Mouse (Mus musculus): ENCODE results near the gene Bnip2.
A peak's percentile ranks its signal among the peaks of the same experiment; 100 is the strongest.
"Not testable (repeated sequence)": the region's sequence is repeated elsewhere in the genome, so short reads cannot be mapped to it uniquely, and the experiment has no call there.

Bnip2 gene

DNA sequence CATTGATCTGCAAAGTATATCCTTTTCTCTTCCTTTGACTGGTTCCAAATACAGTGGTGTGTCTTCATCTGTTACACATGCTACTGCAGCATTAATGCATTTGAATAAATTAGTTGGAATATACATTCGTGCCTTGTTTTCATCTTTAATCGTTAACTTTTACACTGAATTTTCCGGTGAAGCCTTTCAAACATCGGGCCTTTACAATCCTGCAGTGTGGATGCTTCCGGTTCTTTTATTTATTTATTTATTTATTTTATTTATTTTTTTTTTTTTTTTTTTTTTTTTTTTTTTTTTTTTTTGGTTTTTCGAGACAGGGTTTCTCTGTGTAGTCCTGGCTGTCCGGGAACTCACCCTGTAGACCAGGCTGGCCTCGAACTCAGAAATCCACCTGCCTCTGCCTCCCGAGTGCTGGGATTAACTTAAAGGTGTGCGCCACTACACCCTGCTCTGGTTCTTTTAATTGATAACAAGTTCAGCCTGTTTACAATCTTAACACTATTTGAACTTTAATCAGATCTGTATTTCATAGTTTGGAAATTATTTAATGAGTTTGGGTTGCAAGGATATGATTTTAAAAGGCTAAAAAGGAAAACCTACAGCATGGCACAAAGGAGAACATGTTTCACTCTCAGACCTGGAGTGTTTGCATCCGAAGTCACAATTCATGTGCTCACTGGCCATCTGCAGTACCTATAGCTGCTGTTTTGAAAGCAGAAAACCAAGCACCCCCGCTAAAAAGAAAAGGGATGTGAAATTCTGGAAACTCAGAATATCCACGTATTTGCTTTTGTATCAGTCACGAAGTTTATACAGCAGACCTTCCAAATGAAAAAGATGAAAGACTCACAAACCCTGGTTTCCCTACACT is 22.5 kb downstream of the Bnip2 start:
- no peak for DNase-seq

DNA sequence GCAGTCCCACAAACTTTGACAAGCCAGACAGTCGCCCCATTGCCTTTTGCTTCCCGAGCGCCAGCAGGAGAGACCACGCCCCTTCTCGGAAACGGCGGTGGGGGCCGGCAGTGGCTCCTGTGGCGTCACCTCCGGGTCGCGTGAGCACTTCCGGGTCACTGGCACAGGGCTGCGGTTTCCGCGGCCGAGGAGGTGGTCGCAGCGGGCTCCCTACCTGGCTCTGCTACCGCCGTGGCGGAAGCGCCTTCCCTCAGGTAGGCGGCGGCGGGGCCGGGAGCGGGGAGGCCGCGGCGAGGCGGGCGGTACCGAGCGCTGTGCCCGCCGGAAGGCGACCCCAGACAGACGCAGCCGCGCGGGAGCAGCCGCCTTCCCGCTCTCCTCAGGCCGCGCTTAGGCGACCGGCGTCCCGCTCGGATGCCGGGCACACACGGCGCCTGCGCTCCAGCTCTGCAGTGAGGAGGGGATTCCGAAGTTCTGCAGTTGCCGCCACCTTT is 23.2 kb downstream of the Bnip2 start, which contains the start of gene Gtf2a2:
Gtf2a2 (plus strand) TSS at position 143 of the 494 bp plus-strand sequence.
- DNase-seq, result peak; percentile 88 to 90

DNA sequence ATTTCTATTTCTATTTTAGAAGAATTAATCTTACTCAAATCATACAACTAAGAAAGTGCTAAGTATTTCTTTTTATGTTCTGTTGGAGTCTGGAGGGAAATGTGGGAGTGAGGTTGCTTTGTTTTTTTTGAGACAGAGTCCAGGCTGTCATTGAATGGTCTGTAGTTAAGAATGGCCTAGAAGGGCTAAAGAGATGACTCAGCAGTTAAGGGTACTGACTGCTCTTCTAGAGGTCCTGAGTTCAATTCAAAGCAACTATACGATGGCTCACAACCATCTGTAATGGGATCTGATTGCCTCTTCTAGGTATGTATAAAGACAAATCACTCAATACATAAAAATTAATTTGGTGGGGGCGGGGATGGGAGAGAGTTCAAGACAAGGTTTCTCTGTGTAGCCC is 26.4 kb downstream of the Bnip2 start:
- DNase-seq, result no peak

DNA sequence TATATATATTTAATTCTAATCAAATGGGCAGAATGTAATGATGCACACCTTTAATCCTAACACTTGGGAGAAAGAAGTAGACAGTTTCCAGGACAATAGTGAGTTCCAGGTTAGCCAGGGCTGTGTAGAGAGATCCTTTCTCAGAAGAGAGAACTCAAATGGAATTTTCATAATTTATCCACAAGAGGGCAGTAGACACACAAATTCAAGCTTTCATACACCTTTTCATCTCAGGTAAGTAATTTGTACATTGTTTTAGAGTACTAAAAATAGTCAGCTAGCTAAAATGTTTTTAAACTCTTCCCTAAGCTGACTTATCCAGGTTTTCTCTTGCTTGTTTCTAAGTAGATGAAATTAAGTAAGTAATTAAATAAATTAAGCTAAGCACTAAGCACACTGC is 29.6 kb downstream of the Bnip2 start:
- no peak for DNase-seq

DNA sequence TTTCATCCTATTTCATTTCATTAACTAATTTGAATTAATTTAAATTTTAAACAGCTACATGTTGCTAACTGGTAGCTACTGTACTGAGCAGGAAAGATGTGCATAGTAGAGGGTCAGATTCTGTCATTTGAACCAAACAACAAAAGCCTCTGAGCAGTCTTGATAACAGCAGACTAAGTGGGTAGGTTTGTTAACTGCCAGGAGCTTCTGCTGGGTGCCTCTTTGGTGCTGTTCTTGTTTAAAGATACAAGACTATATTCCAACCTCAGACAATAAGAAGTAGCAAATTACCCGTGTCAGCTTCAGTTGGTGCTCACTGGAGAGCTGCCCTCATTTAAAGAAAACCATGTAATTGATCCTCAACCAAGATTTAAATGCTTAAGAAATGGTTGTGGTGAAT is 32.3 kb downstream of the Bnip2 start:
- no peak for DNase-seq

DNA sequence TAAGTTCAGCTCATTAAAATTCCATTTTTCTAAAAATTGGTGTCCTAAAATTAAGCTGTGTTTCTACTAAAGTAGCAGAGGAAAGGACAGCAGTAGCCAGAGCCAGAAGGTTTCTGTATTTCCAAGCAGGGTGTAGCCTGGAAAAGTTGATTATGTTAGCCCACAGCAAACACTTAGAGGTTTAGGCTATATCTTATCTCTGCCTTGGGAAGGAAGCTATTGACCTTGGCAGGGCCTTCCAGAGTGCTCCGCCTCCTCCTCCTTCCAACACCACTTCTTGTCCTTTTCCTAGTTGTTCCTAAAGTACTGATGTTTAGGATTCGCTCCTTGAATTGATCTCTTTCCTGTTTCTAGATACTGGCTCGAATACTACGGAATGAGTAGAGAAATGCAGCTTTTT is 32.8 kb downstream of the Bnip2 start:
- DNase-seq, result no peak

DNA sequence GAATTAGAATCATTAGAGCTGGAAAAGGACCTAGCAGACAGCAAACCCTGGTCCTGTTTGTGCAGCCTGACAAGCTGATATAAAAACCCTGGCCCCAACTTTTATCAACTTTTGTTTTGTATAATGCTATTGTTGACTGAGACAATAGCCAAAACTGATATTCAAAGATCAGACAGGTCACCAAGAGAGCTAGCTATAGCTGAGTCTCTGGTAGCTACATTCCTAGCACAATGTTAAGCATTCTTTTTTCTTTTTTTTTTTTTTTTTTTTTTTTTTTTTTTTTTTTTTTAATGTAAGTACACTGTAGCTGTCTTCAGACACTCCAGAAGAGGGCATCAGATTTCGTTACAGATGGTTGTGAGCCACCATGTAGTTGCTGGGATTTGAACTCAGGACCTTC is 34.3 kb downstream of the Bnip2 start:
- DNase-seq, result not testable (repeated sequence)

DNA sequence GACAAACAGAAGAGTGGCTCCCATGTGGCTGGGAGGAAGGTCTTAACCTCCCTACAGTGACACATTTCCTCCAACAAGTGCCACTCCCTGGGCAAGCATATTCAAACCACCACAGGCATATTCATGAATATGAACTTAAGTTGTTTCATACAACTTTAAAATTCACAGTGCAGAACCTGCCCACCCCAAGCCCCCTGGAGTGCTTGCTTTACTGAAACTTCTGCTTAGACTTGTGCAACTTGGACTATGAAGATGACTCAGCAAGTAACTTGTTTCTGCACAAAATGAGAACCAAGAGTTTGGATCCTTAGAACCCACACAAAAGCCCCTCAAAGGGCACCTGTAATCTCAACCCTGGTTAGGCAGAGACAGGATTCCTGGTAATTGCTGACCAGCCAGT is 35.4 kb downstream of the Bnip2 start:
- DNase-seq, result no peak

DNA sequence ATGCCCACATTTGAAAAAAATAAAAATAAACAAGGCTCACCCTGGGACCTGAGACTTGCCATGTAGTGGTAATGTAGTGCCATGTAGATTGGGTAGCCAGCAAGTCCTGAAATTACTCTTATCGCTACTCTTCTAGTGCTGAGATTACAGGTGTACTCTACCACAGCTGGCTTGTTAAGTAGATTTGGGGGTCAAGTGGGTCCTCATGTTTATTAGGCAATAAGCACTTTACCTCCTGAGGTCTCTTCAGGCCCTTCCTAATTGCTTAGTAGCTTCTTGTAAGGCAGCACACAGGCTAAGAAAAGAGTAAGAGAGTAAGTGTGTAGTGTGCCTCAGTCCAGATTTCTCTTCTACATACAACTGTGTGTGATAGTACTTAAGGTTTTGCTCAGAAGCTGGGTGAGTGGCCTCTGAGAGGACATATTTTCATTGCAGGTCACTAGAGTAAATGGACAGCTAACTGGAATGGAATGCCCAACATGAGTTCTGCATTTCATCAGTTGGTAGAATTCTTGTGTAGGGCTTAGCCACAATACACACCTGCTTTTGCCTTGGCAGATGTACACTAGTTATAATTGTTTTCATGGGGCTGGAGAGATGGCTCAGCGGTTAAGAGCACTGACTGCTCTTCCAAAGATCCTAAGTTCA is 36.2 kb downstream of the Bnip2 start:
- no peak for DNase-seq

DNA sequence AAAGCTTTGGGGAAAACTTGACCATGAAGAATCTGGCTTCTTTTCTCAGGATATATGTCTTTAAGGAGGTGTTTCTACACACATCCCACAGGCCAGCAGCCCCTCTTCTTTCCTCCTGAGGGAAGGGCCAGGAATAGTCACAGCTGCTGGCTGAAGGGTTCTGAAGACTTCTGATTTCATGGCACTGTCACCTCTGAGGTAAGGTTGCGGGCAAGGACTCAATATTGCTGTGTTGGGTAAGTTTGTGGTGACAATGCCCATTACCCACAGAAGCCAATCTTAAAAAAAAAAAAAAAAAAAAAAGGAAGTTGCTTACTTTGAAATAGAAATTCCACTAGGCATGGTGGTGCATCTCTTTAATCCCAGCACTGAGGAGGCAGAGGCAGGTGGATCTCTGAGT is 42.9 kb downstream of the Bnip2 start:
- DNase-seq, result no peak

DNA sequence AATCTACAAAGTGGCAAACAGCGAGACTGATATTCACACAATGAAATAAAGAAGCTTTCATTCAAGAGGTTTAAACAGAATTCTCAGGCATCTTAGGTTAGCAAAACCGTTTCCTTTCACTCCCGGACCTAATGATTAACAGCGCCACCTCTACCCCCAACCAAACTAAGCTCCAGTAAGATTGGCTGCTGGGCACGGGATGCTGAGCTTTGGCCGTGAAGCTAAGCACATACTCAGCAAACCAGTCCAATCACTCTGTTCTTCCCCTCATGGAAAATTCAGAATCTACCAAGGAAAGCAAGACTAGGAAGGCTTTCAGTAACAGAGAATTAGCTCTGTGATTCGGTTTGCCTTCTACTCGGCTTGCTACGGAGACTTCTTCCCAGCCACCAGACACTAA is 43.8 kb downstream of the Bnip2 start:
- no peak for DNase-seq

DNA sequence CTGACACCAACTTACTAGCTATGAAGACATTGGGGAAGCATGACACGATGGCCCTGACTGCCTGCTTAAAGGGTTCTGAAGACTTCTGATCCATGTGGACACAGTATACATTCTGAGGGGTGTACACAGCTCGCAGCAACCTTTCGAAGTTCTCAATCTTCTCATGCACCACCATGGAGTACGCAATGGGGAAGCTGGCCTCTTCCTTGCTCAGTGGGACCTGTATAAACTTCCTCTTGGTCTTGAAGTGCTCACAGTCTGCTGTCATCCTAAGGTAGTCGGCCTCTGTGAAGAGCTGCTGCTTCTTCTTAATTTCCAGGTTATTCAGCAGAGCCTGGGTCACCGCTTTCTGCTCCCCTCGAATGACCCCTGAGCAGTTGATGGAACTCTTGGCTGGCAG is 45.4 kb downstream of the Bnip2 start:
- no peak for DNase-seq

DNA sequence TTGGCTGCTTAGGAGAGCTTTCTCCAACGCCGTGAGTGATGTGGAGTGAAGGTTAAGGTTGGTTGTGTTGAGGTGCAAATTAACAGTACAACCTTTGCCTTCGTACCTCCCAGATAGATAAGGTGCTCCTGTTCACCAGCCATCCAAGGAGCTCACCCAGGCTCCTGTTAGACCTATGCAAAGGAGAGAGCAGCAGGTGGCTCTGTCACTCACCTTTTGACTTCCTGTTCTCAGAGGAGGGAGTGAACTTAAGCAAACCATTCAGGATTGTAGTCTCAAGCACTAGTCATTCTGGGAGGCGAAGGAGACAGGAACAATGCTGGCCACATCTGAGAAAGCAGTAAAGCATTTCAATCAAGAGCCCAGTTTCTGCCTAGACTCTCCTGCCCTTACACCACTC is 47.4 kb downstream of the Bnip2 start:
- DNase-seq, result peak; percentile 7 to 14

DNA sequence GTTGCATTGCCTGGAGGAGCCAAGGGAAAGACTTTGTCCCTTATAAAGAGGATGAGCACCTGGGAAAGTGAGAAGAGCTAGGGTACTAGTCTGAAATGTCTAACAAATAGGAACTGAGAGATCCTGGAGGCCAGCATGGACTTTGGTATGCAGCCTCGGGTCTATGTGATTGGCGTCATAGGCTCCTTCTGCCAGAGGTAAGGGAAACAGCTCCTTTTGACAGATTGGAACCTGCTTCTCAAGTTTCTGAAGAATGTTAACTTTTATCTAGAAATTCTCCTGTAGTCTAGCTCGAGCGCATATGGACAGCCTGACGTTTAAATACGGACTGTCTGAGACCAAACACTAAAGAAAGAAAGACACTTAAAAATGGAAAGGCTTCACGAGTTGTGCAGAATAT is 48.7 kb downstream of the Bnip2 start, which contains the start of gene Gcnt3:
Gcnt3 (minus strand) TSS at position 101 of the 400 bp plus-strand sequence.
- DNase-seq, result no peak

DNA sequence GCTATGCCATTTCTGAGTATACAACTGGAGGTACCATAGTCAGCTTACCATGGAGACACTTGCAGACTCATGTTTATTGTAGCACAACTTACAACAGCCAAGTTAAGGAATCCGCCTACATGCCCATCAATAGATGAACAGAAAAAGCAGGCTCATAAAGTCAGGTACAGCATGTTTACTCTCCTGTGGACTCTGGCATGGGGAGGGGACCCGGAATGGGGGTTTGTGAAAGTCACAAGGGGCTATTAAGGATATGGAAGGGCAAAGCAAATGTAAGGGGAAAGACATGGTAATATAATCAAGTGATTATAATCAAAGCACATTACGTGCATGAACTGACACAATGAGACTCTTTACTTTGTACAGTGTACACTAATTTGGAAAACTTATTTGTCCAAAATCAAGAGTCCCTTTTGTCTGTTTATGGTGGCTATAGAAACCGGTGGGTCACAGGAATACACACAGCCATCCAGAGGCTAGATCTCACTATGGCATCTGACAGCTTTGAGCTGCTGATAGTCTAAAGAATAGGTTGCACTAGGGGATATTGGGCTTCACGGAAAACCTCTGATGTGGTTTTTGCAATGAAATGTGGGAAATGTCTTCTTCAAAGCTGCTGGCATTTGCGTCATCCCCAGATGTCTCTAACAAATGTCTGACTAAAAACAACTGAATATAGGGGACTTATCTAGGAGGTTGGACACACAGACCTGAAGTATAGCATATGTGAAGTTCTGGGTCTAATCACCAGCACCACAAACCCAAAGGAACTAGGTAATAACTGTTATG is 50.5 kb downstream of the Bnip2 start:
- DNase-seq, result peak in 1 of 2 experiments; percentile 19

DNA sequence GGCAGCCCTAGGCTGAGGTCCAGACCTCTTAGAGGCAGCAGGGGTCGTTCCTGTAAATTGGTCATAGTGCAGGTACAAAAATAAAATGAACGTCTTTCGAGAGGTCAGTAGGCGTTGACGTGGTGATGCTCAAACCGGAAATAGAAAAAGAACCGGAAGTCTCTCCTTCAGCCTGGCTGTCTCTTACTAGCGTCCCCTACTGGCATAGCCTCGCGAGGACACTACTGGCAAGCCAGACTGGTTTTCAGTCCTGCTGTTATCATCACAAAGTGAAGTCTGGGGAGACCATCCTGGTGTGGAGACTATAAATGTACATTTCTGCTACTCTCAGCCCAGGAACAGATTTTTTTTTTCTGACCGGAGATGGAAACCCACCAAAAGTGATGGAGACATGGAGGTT is 51.3 kb downstream of the Bnip2 start:
- DNase-seq, result no peak

DNA sequence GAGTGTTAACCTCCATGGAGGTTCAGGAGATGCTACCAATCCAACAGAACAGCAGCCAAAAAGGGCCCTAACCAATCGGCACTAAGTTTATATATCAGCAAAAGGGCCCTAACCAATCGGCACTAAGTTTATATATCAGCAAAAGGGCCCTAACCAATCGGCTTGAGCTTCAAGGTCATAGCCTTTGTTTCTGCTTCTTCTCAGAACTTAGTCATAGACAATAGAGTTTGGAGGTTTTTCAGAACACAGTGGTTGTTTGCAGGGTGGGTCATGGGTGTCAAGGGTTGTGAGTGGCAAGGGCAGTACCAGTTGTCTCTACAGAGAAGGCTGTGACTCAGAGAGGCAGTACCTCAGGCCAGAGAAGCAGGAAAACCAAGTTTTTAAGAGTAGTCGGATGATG is 52.9 kb downstream of the Bnip2 start:
- no peak for DNase-seq

DNA sequence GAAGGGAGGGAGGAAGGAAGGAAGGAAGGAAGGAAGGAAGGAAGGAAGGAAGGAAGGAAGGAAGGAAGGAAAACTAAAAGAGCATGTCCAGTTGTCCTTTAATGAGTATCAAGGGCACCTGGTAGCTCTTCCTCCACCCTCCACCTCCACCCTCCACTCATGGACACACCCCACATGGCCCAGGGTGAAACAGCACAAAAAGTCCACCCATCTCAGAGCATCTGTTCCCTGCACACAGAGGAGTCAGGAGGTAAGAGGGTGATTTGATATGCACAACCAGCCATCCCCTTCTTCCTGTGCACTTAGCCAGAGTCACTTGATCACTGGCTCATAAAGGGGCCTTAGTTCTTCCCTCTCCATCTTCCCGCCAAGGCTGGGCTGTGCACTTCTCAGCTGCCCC is 53.7 kb downstream of the Bnip2 start:
- DNase-seq, result no peak

DNA sequence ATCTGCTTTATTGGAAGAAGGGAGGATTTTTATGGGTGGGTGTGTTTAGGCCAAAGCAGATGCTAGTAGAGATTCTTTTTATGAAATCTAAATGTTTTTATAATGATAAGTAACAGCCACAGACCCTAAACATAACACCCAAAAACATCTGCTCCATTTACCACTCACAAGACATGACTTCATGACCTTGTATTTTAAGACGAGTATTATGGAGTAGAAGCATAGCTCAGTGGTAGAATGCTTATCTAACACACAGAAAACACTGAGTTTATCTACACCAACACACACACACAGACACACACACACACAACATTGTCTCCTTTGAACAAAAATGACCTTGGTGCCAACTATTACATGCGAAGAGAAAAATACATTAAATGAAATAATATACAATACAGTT is 55.6 kb downstream of the Bnip2 start:
- DNase-seq, result no peak

DNA sequence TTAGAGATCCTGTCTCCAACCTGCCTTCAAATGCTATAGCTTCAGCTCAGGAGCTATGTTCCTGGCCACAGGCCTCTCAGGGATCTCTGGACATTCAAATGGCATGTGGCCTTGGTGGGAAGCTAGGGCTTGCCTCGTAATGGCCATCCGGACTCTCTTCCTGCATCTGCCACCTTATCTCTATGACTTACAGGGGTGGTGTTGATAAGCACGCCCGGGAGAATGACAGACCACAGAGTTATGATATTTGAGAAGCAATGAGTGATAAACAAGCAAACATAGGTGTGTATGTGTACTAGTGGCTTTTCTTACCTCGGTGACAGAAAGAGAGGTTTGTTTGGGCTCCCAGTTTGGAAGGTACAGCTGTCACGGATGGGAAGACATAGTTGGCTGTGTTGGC is 57.0 kb downstream of the Bnip2 start:
- no peak for DNase-seq

DNA sequence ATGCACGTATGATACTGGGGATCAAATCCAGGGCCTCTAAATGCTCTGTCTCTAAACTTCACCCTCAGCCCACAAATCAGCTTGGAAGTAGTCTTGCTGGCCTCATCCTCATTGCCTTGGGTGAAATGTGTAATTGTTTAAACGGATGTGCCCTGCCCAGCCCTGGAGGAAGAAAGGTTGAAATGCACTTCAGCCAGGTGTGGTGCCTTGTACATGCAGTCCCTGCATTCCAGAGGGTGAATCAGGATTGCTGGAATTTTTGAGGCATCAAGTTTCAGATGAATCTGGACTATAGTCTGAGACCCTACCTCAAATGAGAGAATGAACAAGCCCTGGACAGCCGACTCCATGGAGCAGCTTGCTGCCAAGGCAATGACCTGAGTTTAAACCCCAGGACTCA is 58.6 kb downstream of the Bnip2 start:
- DNase-seq, result no peak

DNA sequence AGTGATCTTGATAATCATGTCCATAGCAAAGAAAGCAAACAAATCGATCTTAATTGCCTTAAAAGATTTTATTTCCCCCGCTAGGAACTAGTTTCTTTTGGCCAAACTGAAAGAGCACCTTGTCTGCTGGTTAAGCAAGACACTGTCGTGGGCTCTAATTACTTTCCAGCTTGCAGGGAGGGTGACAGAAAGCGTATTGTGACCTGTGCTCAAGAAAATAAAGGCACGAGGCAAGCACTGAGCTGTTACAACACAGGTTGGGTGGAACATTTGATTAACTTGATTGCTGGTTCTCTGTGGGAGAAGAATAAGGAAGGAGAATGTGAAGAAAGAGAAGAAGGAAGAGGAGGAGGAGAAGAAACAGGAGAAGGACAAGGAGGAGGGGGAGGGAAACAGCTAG is 59.0 kb downstream of the Bnip2 start:
- DNase-seq, result no peak

DNA sequence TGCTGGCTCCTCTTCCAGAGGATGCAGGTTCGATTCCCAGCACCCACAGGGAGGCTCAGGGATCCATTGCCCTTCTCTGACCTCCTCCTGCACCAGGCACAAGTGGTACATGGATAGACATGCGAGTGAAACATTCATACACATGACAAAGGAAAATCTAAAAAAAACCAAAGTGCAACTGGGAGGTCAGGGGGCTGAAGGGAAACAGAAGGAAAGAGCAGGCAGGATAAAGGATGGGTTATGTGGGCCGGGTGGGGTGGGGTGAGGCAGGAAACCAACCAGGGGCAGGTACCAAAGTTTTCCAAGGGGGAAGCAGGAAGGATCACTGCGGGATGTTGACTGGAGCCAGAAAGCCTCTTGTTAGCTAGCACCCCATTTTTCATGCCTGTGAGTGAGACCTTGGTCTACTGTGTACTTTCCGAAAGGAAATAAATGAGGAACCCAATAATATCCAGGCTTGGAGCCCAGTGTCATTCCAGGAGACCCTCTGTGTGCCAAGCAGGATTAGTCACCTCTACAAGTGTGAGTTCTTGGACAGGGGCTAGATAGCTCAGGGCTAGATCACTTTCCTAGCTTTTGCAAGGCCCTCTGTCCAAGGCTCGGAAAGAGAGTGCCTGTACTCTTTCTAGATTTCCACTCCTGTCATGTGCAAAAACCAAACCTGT is 59.6 kb downstream of the Bnip2 start:
- DNase-seq, result no peak
